Mouse (Mus musculus) left cerebral cortex, adult 8-10 months (tissue): ENCODE results near the gene Rasd2. TPM values are rescaled to one million over a fixed set of nuclear protein-coding genes. Genes with fewer than 3 reads are reported as not detected.

Experiments
- DNase-seq, 2 experiments: peaks; one replicate each; pipeline ENCODE4 v3.0.0; 2022; ENCODE audit warnings: low spot score in 2 of 2
- total RNA-seq, 4 experiments: library from RNA; stranded (reverse); gene quantifications; 2 replicates each; pipeline ENCODE4 v1.2.4; 2022

Rasd2 gene
- total RNA-seq, 4 experiments from 2014 or later: 173 to 220 (median 186) TPM

DNA sequence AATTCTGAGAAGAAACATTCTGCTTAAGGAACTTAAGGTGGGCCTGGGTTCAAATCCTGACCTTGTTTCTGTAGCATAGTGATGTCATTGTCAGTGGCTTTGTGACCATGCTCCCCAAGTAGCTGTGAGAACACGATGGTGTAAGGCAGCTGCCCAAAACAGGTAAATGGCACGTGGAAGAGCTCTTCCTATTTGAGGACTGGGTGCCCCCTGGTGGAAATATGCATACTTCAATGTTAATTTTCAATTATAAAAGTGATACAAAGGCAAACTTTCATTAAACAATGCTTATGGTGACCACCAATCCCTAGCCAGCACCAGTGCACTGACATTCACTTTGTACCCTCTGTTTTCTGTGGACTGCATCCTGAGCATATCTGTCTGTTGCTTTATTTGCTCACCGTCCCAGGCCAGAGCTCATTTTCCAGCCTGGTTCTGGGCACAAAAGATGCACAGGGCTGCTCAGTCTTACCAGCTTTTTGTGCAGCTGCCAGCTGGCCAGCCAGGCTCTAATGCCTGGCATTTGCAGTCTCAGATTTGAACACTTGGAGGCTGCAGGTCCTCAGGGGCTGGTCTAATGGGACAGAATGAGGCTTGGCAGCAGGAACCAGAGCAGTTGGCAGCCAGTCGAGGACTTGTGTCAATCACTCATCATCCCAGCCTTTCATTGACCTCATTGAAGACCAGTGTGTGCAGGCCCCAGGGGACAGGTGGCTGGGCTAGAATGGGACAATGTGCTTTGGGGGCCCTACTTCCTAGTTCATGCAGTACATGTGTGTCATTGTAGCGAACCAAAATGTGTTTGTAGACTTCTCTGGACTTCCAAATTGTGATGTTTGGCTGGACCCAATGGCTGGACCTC lies 6.4 kb downstream of the Rasd2 start:
- DNase-seq: no peak

GRCm38 (mm10) chr8:75222665-75223064 lies 8.9 kb downstream of the Rasd2 start:
- DNase-seq: no peak

DNA sequence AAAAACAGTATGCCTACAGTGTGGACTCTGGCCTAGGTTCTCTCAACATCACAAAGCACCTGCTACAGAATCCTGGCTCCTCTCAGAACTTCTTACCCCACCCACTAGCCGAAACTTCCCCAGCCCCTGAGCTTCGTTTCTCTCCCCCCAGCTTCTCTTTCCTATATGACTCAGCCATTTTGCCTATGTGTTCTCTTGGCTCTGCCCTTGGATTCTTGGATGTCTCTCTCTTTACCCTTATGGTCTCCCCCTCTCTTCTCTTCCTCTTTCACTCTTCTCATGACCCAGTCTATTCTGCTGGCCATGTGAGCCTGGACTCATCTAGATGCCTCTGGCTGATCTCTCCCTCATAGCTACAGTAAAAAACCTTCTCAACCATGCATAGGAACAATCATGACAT lies 13.0 kb downstream of the Rasd2 start:
- DNase-seq: no peak

- peak in 1 of 2 experiments; percentile 29 for DNase-seq
Measured at GRCm38 (mm10) chr8:75233915-75234554, 20.3 kb downstream of the Rasd2 start.

DNA sequence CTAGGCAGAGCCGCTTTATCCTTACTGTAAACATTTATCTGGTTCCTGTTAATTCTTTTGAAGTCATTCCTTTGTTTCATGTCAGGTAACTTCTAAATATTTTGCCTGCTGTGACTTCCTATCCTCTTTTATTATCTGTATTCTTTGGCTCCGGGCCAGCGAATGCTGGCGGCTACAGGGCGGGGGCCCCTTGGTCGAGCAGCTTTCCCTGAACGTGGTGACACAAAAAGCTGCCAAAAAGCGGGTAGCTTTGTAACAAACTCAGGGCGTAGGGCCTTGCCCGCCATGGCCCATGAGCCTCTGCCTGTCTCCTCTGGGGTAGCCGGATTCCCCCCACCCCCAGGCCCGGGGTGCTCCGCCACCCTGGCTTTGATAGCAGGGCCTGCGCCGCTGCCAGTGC lies 33.6 kb downstream of the Rasd2 start:
- DNase-seq: no peak

DNA sequence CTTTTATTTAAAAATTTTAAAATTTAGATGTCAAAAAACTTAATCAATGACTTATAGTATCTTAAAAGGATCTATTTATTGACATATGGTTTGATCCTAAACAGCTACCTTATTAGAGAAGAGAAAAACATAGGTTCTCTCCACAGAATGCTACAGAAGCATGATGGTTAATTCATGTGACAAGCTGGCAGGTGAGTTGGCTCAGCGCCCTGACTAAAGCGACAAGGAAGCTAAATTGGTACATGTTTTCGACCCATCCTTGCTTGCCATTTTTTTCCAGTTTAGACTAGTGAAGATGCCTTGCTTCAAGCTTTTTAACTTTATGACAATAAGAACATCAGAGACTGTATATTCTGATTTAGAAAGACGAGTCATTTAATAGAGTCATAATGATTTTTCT lies 35.4 kb downstream of the Rasd2 start:
- no peak for DNase-seq

DNA sequence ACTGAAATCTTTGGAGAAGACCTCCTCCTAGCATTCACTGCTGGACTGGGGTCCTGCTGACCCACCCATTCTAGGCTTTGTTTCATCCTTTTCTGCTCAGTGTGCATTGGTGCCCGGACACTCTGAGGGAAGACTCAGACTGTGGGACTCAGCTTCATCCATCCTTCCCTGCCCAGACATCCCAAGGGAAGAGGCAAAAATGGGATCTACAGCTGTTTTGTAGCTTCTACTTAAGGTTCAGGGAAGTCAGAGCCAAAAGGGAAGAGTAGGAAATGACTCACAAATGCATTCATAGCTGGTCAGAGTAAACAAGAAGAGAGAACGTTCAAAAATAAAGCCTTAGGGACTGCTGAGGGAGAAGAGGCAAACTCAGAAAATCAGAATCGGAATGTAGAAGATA lies 40.3 kb downstream of the Rasd2 start:
- no peak for DNase-seq

- no peak for DNase-seq
Measured at GRCm38 (mm10) chr8:75255635-75256034, 41.9 kb downstream of the Rasd2 start.

- no peak for DNase-seq
Measured at GRCm38 (mm10) chr8:75272166-75272565, 58.4 kb downstream of the Rasd2 start.

Other genes starting within 250 kb of the Rasd2 start
- 10 to 100 TPM; 23.3 to 28.4 (median 25.9) TPM for gene Hmgxb4, start 220.6 kb upstream of the Rasd2 start, total RNA-seq
- gene Tom1, start 180.2 kb upstream of the Rasd2 start, total RNA-seq: 10 to 100 TPM; 38.0 to 52.0 (median 41.2) TPM
- gene Hmox1, start 120.3 kb upstream of the Rasd2 start, total RNA-seq: 10 to 100 TPM in 1 of 4 experiments, 1 to 10 TPM in 3; 3.6 to 10.7 (median 6.8) TPM
- 10 to 100 TPM in 1 of 4 experiments, 1 to 10 TPM in 3; 8.3 to 10.2 (median 8.9) TPM for gene Mcm5, start 104.4 kb upstream of the Rasd2 start, total RNA-seq
- gene Gm10358, start 192.6 kb downstream of the Rasd2 start, total RNA-seq: not detected
- under 1 TPM; 0.21 to 0.40 (median 0.32) TPM for gene Iqcm, start 234.8 kb downstream of the Rasd2 start, total RNA-seq